Mouse (Mus musculus): ENCODE results near the gene Tmem116. TPM values are rescaled to one million over a fixed set of nuclear protein-coding genes. Genes with fewer than 3 reads are reported as not detected.

The Tmem116 gene
- polyA plus RNA-seq, 1 experiment, result 0.54 TPM

- H3K36me3 ChIP-seq (ENCODE audit: control insufficient read depth, insufficient read depth), result peaks cover 68% of the 10 kb centered on the region
- TF ChIP-seq FOSL1 (IDR thresholded peaks at IDR 0.05; ENCODE audit: insufficient read depth, low read length, poor library complexity, severe bottlenecking) (no peak), MYOG (IDR thresholded peaks at IDR 0.05; ENCODE audit: control insufficient read depth, extremely low read depth, insufficient read length) (no peak), CEBPB (IDR thresholded peaks at IDR 0.05; ENCODE audit: low read depth) (no peak), MAX (IDR thresholded peaks at IDR 0.05) (no peak), MYOD1 (IDR thresholded peaks at IDR 0.05; ENCODE audit: control insufficient read depth, insufficient read length, low read depth) (no peak), CTCF (IDR thresholded peaks at IDR 0.05; ENCODE audit: control insufficient read depth, insufficient read depth, insufficient read length) (no peak), USF1 (IDR thresholded peaks at IDR 0.05; ENCODE audit: low read depth) (no peak)
Measured at GRCm38 (mm10) chr5:121526961-121527360, 75.3 kb downstream of the Tmem116 start.

GRCm38 (mm10) chr5:121534521-121534920 is 82.8 kb downstream of the Tmem116 start:
- H3ac ChIP-seq (ENCODE audit: control insufficient read depth, insufficient read length, low read depth), result no peak overlapping the region
- no peak overlapping the region for H3K4me3 ChIP-seq (ENCODE audit: insufficient read depth, poor library complexity, severe bottlenecking)
- H3K27me3 ChIP-seq (ENCODE audit: control insufficient read depth, insufficient read depth, insufficient read length), result no peaks in the 10 kb centered on the region
- H3K36me3 ChIP-seq (ENCODE audit: control insufficient read depth, insufficient read depth), result peaks cover 73% of the 10 kb centered on the region
- TF ChIP-seq MYOD1 (IDR thresholded peaks at IDR 0.05; ENCODE audit: control insufficient read depth, insufficient read length, low read depth) (no peak), CEBPB (IDR thresholded peaks at IDR 0.05; ENCODE audit: low read depth) (peak; percentile 27)
- H3K79me2 ChIP-seq (ENCODE audit: control insufficient read depth, insufficient read depth), result peaks cover 55% of the 10 kb centered on the region
- H3K79me3 ChIP-seq (ENCODE audit: low read depth), result peaks cover 11% of the 10 kb centered on the region

More at GRCm38 (mm10) chr5:121526961-121527360, 75.3 kb downstream of the Tmem116 start:
- H3K4me3 ChIP-seq (ENCODE audit: insufficient read depth, poor library complexity, severe bottlenecking), result no peak overlapping the region
- no peak overlapping the region for H3ac ChIP-seq (ENCODE audit: control insufficient read depth, insufficient read length, low read depth)
- no peaks in the 10 kb centered on the region for H3K27me3 ChIP-seq (ENCODE audit: control insufficient read depth, insufficient read depth, insufficient read length)
- no peaks in the 10 kb centered on the region for H3K79me3 ChIP-seq (ENCODE audit: low read depth)
- H3K79me2 ChIP-seq (ENCODE audit: control insufficient read depth, insufficient read depth), result no peaks in the 10 kb centered on the region

GRCm38 (mm10) chr5:121535116-121535515 is 83.4 kb downstream of the Tmem116 start:
- peaks cover 61% of the 10 kb centered on the region for H3K79me2 ChIP-seq (ENCODE audit: control insufficient read depth, insufficient read depth)
- H3ac ChIP-seq (ENCODE audit: control insufficient read depth, insufficient read length, low read depth), result no peak overlapping the region
- TF ChIP-seq MAX (IDR thresholded peaks at IDR 0.05) (no peak), MYOG (IDR thresholded peaks at IDR 0.05; ENCODE audit: control insufficient read depth, extremely low read depth, insufficient read length) (no peak), USF1 (IDR thresholded peaks at IDR 0.05; ENCODE audit: low read depth) (no peak), CTCF (IDR thresholded peaks at IDR 0.05; ENCODE audit: control insufficient read depth, insufficient read depth, insufficient read length) (no peak), FOSL1 (IDR thresholded peaks at IDR 0.05; ENCODE audit: insufficient read depth, low read length, poor library complexity, severe bottlenecking) (no peak), MYOD1 (IDR thresholded peaks at IDR 0.05; ENCODE audit: control insufficient read depth, insufficient read length, low read depth) (no peak), CEBPB (IDR thresholded peaks at IDR 0.05; ENCODE audit: low read depth) (no peak)
- peaks cover 16% of the 10 kb centered on the region for H3K79me3 ChIP-seq (ENCODE audit: low read depth)
- no peak overlapping the region for H3K4me3 ChIP-seq (ENCODE audit: insufficient read depth, poor library complexity, severe bottlenecking)
- H3K27me3 ChIP-seq (ENCODE audit: control insufficient read depth, insufficient read depth, insufficient read length), result no peaks in the 10 kb centered on the region
- peaks cover 67% of the 10 kb centered on the region for H3K36me3 ChIP-seq (ENCODE audit: control insufficient read depth, insufficient read depth)

GRCm38 (mm10) chr5:121536921-121537555 is 85.3 kb downstream of the Tmem116 start:
- no peak for TF ChIP-seq MYOD1 (IDR thresholded peaks at IDR 0.05; ENCODE audit: control insufficient read depth, insufficient read length, low read depth)
- no peak for TF ChIP-seq USF1 (IDR thresholded peaks at IDR 0.05; ENCODE audit: low read depth)
- TF ChIP-seq CTCF (IDR thresholded peaks at IDR 0.05; ENCODE audit: control insufficient read depth, insufficient read depth, insufficient read length), result no peak
- no peak for TF ChIP-seq MYOG (IDR thresholded peaks at IDR 0.05; ENCODE audit: control insufficient read depth, extremely low read depth, insufficient read length)
- no peak for TF ChIP-seq FOSL1 (IDR thresholded peaks at IDR 0.05; ENCODE audit: insufficient read depth, low read length, poor library complexity, severe bottlenecking)
- TF ChIP-seq MAX (IDR thresholded peaks at IDR 0.05), result no peak
- Histone ChIP-seq H3K4me3 (ENCODE audit: insufficient read depth, poor library complexity, severe bottlenecking) (no peak overlapping the region), H3ac (ENCODE audit: control insufficient read depth, insufficient read length, low read depth) (no peak overlapping the region), H3K27me3 (ENCODE audit: control insufficient read depth, insufficient read depth, insufficient read length) (no peaks in the 10 kb centered on the region), H3K79me3 (ENCODE audit: low read depth) (peaks cover 35% of the 10 kb centered on the region), H3K79me2 (ENCODE audit: control insufficient read depth, insufficient read depth) (peaks cover 80% of the 10 kb centered on the region), H3K36me3 (ENCODE audit: control insufficient read depth, insufficient read depth) (peaks cover 55% of the 10 kb centered on the region)

- H3K27me3 ChIP-seq (ENCODE audit: control insufficient read depth, insufficient read depth, insufficient read length), result no peaks in the 10 kb centered on the region
- no peak overlapping the region for H3K4me3 ChIP-seq (ENCODE audit: insufficient read depth, poor library complexity, severe bottlenecking)
- peaks cover 50% of the 10 kb centered on the region for H3K36me3 ChIP-seq (ENCODE audit: control insufficient read depth, insufficient read depth)
- no peak overlapping the region for H3ac ChIP-seq (ENCODE audit: control insufficient read depth, insufficient read length, low read depth)
- TF ChIP-seq MAX (IDR thresholded peaks at IDR 0.05), result no peak
- TF ChIP-seq CEBPB (IDR thresholded peaks at IDR 0.05; ENCODE audit: low read depth), result no peak
- TF ChIP-seq FOSL1 (IDR thresholded peaks at IDR 0.05; ENCODE audit: insufficient read depth, low read length, poor library complexity, severe bottlenecking), result no peak
- no peak for TF ChIP-seq MYOG (IDR thresholded peaks at IDR 0.05; ENCODE audit: control insufficient read depth, extremely low read depth, insufficient read length)
- TF ChIP-seq USF1 (IDR thresholded peaks at IDR 0.05; ENCODE audit: low read depth), result no peak
- TF ChIP-seq MYOD1 (IDR thresholded peaks at IDR 0.05; ENCODE audit: control insufficient read depth, insufficient read length, low read depth), result no peak
- TF ChIP-seq CTCF (IDR thresholded peaks at IDR 0.05; ENCODE audit: control insufficient read depth, insufficient read depth, insufficient read length), result no peak
- H3K79me2 ChIP-seq (ENCODE audit: control insufficient read depth, insufficient read depth), result peaks cover 86% of the 10 kb centered on the region
- H3K79me3 ChIP-seq (ENCODE audit: low read depth), result peaks cover 41% of the 10 kb centered on the region
Measured at GRCm38 (mm10) chr5:121537588-121537987, 85.9 kb downstream of the Tmem116 start.

GRCm38 (mm10) chr5:121540066-121540465 is 88.4 kb downstream of the Tmem116 start:
- Histone ChIP-seq H3K27me3 (ENCODE audit: control insufficient read depth, insufficient read depth, insufficient read length) (no peaks in the 10 kb centered on the region), H3K79me3 (ENCODE audit: low read depth) (peaks cover 64% of the 10 kb centered on the region), H3K79me2 (ENCODE audit: control insufficient read depth, insufficient read depth) (peaks cover 98% of the 10 kb centered on the region), H3K4me3 (ENCODE audit: insufficient read depth, poor library complexity, severe bottlenecking) (no peak overlapping the region), H3K36me3 (ENCODE audit: control insufficient read depth, insufficient read depth) (peaks cover 29% of the 10 kb centered on the region), H3ac (ENCODE audit: control insufficient read depth, insufficient read length, low read depth) (no peak overlapping the region)
- no peak for TF ChIP-seq MAX (IDR thresholded peaks at IDR 0.05)
- TF ChIP-seq USF1 (IDR thresholded peaks at IDR 0.05; ENCODE audit: low read depth), result no peak
